Mouse (Mus musculus): ENCODE data around the gene Glycam1.

The Glycam1 gene

DNA sequence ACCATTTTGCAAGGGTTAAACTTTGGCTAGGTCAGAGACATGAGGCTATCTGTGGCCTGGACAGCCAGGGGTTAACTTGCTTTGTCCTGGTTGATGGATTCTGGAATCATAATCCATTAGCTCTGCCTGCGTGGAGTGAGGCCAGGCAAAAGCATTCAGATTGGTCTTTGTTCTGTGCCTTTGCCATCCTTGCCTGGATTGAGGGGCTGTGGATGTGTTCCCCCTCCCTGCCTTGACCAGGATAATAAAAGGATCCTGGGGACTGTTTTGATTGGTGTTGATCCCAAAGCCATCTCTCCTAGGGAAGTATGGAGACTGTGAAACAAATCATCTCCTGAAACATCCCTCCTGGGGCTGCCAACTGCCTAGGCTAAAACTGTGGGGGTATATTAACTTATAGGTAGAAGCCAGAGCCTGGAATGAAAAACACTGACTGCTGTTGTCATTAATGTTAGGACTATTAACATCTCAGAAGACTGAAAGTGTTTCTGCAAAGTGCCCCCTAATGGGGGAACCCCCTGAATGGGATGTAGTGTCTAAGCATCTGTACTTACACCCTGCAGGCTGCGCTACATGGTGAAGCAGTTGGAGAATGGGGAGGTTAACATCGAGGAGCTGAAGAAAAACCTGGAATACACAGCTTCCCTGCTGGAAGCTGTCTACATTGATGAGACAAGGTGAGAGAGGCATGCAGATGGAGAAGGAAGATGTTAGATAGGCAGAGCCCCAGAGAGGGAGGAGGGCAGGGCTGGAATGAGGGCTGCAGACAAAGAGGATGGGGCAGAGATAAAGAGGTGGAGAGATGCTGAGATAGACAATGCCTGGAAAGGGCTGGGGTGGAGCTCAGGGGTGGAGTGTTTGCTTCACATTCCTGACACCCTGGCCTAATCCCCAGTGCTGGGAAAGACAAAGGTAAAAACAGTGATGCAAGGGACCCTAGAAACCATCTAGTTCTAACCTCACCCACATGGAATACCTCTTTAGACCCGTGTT is 45.2 kb downstream of the Glycam1 start:
- DNase-seq (ENCODE audit: low spot score in 2 of 2) = no peak

DNA sequence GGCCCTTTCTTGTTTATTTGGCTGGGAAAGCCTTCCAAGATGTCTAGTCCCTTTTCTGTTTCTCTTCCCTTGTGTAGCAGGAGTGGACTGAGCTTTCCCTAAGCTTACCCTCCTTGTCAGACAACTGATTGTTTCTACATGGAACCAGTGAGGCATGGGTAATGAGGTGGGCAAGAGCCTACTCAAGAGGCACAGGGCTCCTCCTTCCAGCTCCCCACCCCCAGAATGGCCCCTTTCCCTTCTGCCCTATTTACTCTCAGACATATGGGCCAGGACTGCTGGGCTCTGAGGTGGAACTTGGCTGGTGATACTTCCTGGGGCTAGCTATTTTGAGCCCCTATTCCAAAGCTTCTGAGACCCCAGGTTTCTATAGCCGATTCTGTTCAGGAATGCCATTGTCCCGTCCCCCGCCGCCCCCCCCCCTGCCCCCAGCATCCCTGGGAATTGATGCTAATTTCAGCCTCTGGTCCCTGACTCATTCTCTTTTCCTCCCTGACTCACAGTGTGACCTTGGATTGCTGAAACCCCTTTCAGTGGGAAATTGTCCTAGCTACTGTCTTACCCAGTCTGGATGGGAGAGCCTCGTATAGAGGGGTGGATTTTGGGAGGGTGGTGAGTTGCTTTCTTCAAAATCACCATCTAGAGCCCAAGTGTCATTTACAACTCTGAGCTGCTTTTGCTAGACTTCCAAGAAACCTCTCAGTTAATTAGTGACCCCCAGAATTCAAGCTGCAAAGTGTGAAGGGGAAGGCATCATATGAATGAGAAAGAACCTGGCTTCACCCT is 46.1 kb downstream of the Glycam1 start:
- DNase-seq (ENCODE audit: low spot score in 2 of 2) = no peak

DNA sequence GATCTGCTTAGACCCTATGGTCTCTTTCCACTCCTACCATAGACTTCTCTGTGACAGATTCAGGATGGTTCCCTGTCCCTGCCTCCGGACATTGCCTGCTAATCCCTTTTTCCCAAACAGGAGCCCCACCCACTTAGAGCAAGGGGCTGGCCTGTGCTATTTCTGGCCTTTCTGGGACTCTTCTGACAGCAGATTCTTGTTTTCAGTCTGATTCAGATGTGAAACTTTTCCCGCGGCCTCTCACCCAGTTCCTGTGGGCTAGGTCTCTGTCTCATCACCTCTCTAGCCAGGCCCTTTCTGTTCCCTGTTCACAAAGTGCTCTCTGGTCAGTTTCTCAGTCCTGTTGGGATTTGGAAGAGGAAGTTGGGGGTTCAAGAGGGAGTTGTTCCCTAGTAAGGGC is 50.0 kb downstream of the Glycam1 start:
- no peak for DNase-seq (ENCODE audit: low spot score in 2 of 2)

DNA sequence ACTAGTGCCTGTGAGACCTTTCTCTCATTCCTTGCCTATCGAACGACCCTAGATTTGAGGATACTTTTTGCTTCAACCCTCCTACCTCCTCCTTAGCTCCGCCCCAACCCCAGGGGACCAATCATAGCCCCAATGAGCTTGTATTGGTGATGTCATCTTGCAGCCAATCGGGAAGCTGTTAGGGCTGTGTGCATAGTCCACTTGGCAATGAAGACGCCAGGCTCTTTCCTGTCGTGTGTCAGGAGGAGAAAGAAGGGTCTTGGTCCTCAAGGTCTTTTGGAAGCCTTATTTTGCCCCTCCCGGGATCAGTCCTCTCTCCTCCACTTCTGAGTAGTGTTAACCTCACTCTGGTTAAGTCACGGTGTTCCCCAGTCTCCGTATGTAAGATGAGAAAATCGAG is 50.8 kb downstream of the Glycam1 start:
- DNase-seq (ENCODE audit: low spot score in 2 of 2) = peak; percentile 66 to 72

DNA sequence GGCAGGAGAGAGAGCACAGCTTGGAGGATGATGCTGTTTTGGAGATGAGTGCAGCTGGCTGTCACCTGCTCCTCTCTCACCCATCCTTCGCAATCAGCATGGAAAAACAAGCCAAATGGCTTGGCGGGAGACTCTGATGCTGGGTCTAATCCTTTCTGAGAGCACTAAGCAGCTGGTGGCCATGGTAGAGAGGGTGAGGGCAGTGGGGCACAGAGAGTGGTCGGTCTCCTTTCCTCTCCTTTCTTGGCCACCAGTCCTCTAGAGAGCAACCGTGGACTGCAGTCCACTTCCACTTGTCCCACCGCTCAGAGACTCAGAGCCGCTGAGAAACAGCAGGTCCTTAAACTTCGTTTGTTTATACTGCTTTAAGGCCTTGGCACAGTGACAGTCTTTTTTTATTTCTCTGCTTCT is 51.3 kb downstream of the Glycam1 start:
- no peak for DNase-seq (ENCODE audit: low spot score in 2 of 2)
